Mouse (Mus musculus) embryonic fibroblast, embryonic 13.5 days (primary cell): Measurements from ENCODE around the gene Mmp25. TPM values are rescaled to one million over a fixed set of nuclear protein-coding genes. Genes with fewer than 3 reads are reported as not detected.

Experiments used
- H3K27ac ChIP-seq: 2 replicates; pipeline ENCODE4 v1.5.1; 2012; ENCODE audit warnings: low read length, control low read depth, inconsistent platforms; ENCODE audit not compliant: insufficient read depth
- H3K4me1 ChIP-seq: 2 replicates; pipeline ENCODE4 v1.6.1; 2011; ENCODE audit warnings: low read length; ENCODE audit not compliant: control insufficient read depth, insufficient read depth
- H3K4me3 ChIP-seq: 2 replicates; pipeline ENCODE4 v1.5.1; 2011; ENCODE audit warnings: mild to moderate bottlenecking, control low read depth, low read length; ENCODE audit not compliant: insufficient read depth
- CTCF ChIP-seq: IDR thresholded peaks from 2 replicates; pipeline ENCODE4 v1.5.1; 2011; ENCODE audit warnings: mild to moderate bottlenecking, control low read depth, low read length, moderate library complexity, borderline replicate concordance; ENCODE audit not compliant: insufficient read depth
- POLR2A ChIP-seq: IDR thresholded peaks from 2 replicates; pipeline ENCODE4 v1.6.1; 2011; ENCODE audit warnings: low read depth, mild to moderate bottlenecking, control low read depth, low read length, moderate library complexity
- polyA plus RNA-seq: library from polyadenylated mRNA; stranded (reverse); fragments of >200 nt; gene quantifications from 2 replicates; pipeline ENCODE4 v1.2.4, GENCODE M21; 2011; ENCODE audit warnings: low read depth; ENCODE audit not compliant: missing spikeins, insufficient read length

Mmp25 gene
- polyA plus RNA-seq, 1 experiment, result 0.30 TPM

GRCm38 (mm10) chr17:23585721-23586491, 59.2 kb downstream of the Mmp25 start:
- Histone ChIP-seq H3K4me3 (peak overlapping the region; percentile 80), H3K27ac (no peak overlapping the region), H3K4me1 (no peaks in the 10 kb centered on the region)
- TF ChIP-seq POLR2A (peak; percentile 81), CTCF (0 out of 2 replicates have a peak, but pooled peaks have one; percentile 1)

DNA sequence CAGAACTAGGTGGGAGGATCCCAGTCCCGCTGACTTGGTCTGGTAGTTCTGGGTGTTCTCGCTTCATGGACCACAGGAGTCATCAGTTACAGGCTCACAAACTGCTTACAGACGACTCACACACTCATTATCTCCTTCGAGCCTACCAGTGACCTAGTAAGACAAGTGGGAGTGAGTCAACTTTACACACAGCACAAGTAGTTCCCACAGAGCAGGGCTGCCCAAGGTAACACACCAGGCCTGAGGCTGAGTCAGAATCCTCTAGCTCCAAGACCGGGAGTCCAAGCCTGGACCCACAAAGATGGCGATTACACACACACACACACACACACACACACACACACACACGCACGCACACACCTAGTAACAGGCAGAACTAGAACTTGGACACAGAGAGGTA, 60.3 kb downstream of the Mmp25 start:
- TF ChIP-seq POLR2A, result no peak
- TF ChIP-seq CTCF, result no peak
- Histone ChIP-seq H3K4me1 (no peaks in the 10 kb centered on the region), H3K4me3 (peak overlapping the region; percentile 80; the same call in 1 of the 2 replicates), H3K27ac (no peak overlapping the region)

Other genes starting within 250 kb of the Mmp25 start
- not detected in 2 replicates for gene Vmn2r117, start 165.6 kb downstream of the Mmp25 start, polyA plus RNA-seq
- gene Zfp213, start 81.0 kb downstream of the Mmp25 start, polyA plus RNA-seq, result 6.5 TPM in 2 replicates
- 5.3 and 8.1 TPM in 2 replicates for gene Zfp13, start 45.8 kb downstream of the Mmp25 start, polyA plus RNA-seq
- not detected in 2 replicates for gene Zscan10, start 44.4 kb downstream of the Mmp25 start, polyA plus RNA-seq
- not detected in 2 replicates for gene Bicdl2, start 15.2 kb upstream of the Mmp25 start, polyA plus RNA-seq
- gene Hcfc1r1, start 28.3 kb upstream of the Mmp25 start, polyA plus RNA-seq, result 146 and 164 TPM in 2 replicates
- 15.7 and 20.1 TPM in 2 replicates for gene Thoc6, start 28.6 kb upstream of the Mmp25 start, polyA plus RNA-seq
- 126 and 221 TPM in 2 replicates for gene Tnfrsf12a, start 32.2 kb upstream of the Mmp25 start, polyA plus RNA-seq
- gene Cldn6, start 34.0 kb upstream of the Mmp25 start, polyA plus RNA-seq, result not detected in 2 replicates
- not detected in 2 replicates for gene Cldn9, start 38.7 kb upstream of the Mmp25 start, polyA plus RNA-seq
- not detected in 2 replicates for gene 1520401A03Rik, start 77.5 kb upstream of the Mmp25 start, polyA plus RNA-seq
- 9.2 and 10.9 TPM in 2 replicates for gene Pkmyt1, start 81.1 kb upstream of the Mmp25 start, polyA plus RNA-seq
- gene Paqr4, start 95.6 kb upstream of the Mmp25 start, polyA plus RNA-seq, result 5.1 and 6.3 TPM in 2 replicates
- gene Kremen2, start 100.6 kb upstream of the Mmp25 start, polyA plus RNA-seq, result not detected in 2 replicates
- 29.3 and 33.0 TPM in 2 replicates for gene Flywch1, start 126.3 kb upstream of the Mmp25 start, polyA plus RNA-seq
- 2.2 and 2.8 TPM in 2 replicates for gene Flywch2, start 140.8 kb upstream of the Mmp25 start, polyA plus RNA-seq
- 264 and 303 TPM in 2 replicates for gene Srrm2, start 145.3 kb upstream of the Mmp25 start, polyA plus RNA-seq
- 303 and 364 TPM in 2 replicates for gene Elob, start 183.9 kb upstream of the Mmp25 start, polyA plus RNA-seq
- not detected in 2 replicates for gene Prss33, start 190.8 kb upstream of the Mmp25 start, polyA plus RNA-seq
- gene Prss32, start 198.6 kb upstream of the Mmp25 start, polyA plus RNA-seq, result not detected in 2 replicates
- gene Prss41, start 198.9 kb upstream of the Mmp25 start, polyA plus RNA-seq, result not detected in 2 replicates
- gene Prss21, start 222.8 kb upstream of the Mmp25 start, polyA plus RNA-seq, result not detected in 2 replicates
- gene Dcpp1, start 235.6 kb upstream of the Mmp25 start, polyA plus RNA-seq, result not detected in 2 replicates
- gene Dcpp2, start 235.6 kb upstream of the Mmp25 start, polyA plus RNA-seq, result not detected in 2 replicates